Mouse (Mus musculus) neural tube, embryonic 11.5 days (tissue): ENCODE data around the gene Zfp185. TPM values are rescaled to one million over a fixed set of nuclear protein-coding genes. Genes with fewer than 3 reads are reported as not detected.

Experiments used
- ATAC-seq: fragments of 200-750 bp; cut with Nextera tagmentation; 2 replicates; pipeline ENCODE4 v1.8.0; 2017; ENCODE audit warnings: moderate number of reproducible peaks, mild to moderate bottlenecking, moderate TSS enrichment, moderate library complexity; ENCODE audit not compliant: insufficient read depth, low FRiP score, low TSS enrichment
- DNase-seq: peaks from one replicate; pipeline ENCODE4 v3.0.0-alpha.2; 2015; ENCODE audit warnings: low spot score
- H3K27ac ChIP-seq: fragments of 300-500 bp; sonication (generic); 2 replicates; pipeline ENCODE4 v1.5.1; 2014; ENCODE audit warnings: low read depth, mild to moderate bottlenecking, low read length
- H3K27me3 ChIP-seq: fragments of 300-500 bp; sonication (generic); 2 replicates; pipeline ENCODE4 v1.6.1; 2014; ENCODE audit warnings: mild to moderate bottlenecking, low read length, mixed read lengths; ENCODE audit not compliant: control insufficient read depth, insufficient read depth
- H3K36me3 ChIP-seq: fragments of 300-500 bp; sonication (generic); 2 replicates; pipeline ENCODE4 v1.6.1; 2014; ENCODE audit warnings: mild to moderate bottlenecking, low read length, moderate library complexity, mixed read lengths; ENCODE audit not compliant: control insufficient read depth, insufficient read depth
- H3K4me1 ChIP-seq: fragments of 300-500 bp; sonication (generic); 2 replicates; pipeline ENCODE4 v1.6.1; 2014; ENCODE audit warnings: low read length, mixed read lengths; ENCODE audit not compliant: control insufficient read depth, insufficient read depth
- H3K4me2 ChIP-seq: fragments of 300-500 bp; sonication (generic); 2 replicates; pipeline ENCODE4 v1.6.1; 2014; ENCODE audit warnings: low read depth, mild to moderate bottlenecking, moderate library complexity
- H3K4me3 ChIP-seq: fragments of 300-500 bp; sonication (generic); 2 replicates; pipeline ENCODE4 v1.5.1; 2014; ENCODE audit warnings: low read depth, low read length
- H3K9ac ChIP-seq: fragments of 300-500 bp; sonication (generic); 2 replicates; pipeline ENCODE4 v1.6.1; 2014; ENCODE audit warnings: mild to moderate bottlenecking, low read length
- H3K9me3 ChIP-seq: fragments of 300-500 bp; sonication (generic); 2 replicates; pipeline ENCODE4 v1.6.1; 2016; ENCODE audit warnings: low read length; ENCODE audit not compliant: control insufficient read depth
- WGBS: fragments of 180-500 bp; shearing (Covaris S2); extraction: QIAGEN DNeasy Blood & Tissue Kit; methylation state at CpG from one replicate; pipeline ENCODE4 v1.1.7; 2014; 5-methylcytosine and 5-hydroxymethylcytosine counted together
- polyA plus RNA-seq: library from polyadenylated mRNA; unstranded; fragments of >200 nt; fragmentation: Nextera tagmentation; extraction: Ambion mirVana; gene quantifications from 2 replicates; pipeline ENCODE4 v1.2.1, GENCODE M21; 2014

Zfp185 gene
- polyA plus RNA-seq, 1 experiment from 2014 or later: 4.2 TPM

DNA sequence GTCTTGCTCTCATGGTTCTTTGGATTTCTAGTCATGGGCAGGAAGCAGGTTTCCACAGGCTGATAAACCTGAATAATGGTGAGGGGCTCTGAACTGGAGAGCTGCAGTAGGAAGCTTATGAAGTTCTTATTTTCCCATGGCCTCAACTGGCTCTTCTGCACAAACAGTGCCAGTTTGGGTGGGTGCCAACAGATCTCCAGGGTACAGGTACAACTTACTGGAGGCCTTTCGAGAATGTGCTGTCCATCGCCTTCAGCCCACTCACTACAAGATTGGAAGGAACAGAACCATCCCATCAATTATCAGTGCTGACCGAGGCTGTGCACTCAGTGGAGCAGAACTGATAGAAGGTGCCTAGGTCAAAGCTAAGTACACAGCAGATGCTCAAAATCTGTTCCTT is 1.3 kb downstream of the Zfp185 start:
- DNase-seq (no peak), ATAC-seq (no peak)
- Histone ChIP-seq H3K4me1 (no peaks in the 10 kb centered on the region), H3K4me3 (no peak overlapping the region), H3K27me3 (peaks cover 4% of the 10 kb centered on the region; the same call in 1 of the 2 replicates), H3K9ac (no peak overlapping the region), H3K27ac (no peak overlapping the region), H3K9me3 (no peaks in the 10 kb centered on the region), H3K36me3 (no peaks in the 10 kb centered on the region), H3K4me2 (no peak overlapping the region)
- 94% methylated on average over 3 of the region's 3 CpGs for WGBS

DNA sequence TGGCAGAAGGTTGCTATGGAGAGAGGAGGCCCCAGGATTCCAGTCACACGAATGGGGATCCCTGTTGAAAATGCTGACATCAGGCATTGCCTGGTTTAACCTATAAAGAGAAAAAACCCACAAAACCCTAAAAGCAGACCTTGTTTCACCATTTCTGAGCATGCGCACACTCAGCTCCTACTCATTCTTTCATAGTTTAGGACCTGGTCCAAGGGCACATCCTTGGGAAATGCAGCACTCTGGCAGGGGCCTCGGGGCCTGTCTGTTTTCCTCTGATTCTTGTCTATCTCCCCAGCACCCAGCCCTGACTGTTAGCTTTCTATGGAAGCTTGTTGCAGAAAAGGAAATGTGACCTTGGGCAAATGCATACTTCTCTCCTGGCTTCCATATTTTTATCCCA is 3.4 kb downstream of the Zfp185 start:
- Histone ChIP-seq H3K4me2 (no peak overlapping the region), H3K9me3 (no peaks in the 10 kb centered on the region), H3K27me3 (peaks cover 4% of the 10 kb centered on the region; the same call in 1 of the 2 replicates), H3K9ac (no peak overlapping the region), H3K4me3 (no peak overlapping the region), H3K27ac (no peak overlapping the region), H3K36me3 (no peaks in the 10 kb centered on the region), H3K4me1 (no peaks in the 10 kb centered on the region)
- WGBS: 79% methylated on average over 3 of the region's 3 CpGs
- no peak for ATAC-seq
- no peak for DNase-seq

DNA sequence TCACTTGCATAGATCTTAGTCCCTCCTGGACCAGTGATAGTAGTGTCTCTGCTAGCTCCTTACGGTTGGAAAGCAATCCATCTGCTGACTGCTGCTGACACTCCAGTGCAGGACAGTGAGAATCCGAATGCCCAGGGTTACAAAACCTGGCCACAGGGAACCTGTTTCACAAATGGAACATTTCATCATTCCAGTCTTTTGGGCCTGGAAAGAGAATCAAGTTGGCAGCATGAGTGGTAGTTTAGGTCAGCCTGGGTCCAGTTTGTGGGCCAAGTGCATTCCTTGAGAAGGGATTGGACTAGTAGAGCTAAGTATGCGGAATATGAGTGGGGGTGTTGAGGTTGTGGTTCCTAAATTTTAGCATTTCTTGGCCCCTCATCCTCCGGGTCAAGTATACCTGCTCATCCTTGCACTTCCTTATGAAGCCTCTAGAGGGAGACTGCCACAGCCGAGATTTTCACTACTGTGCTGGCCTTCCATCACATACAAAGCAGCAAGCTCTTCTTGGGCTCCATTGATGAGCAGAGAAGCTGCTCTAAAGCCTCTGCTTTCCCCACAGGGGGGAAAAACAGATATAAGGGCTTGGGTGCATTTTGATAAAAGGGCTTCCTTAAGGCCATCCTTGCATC is 5.3 kb downstream of the Zfp185 start:
- Histone ChIP-seq H3K27ac (no peak overlapping the region), H3K9me3 (no peaks in the 10 kb centered on the region), H3K36me3 (no peaks in the 10 kb centered on the region), H3K4me3 (no peak overlapping the region), H3K9ac (no peak overlapping the region), H3K4me2 (no peak overlapping the region), H3K27me3 (no peaks in the 10 kb centered on the region), H3K4me1 (no peaks in the 10 kb centered on the region)
- DNase-seq (no peak), ATAC-seq (no peak)
- WGBS: 64% methylated on average over 5 of the region's 5 CpGs

GRCm38 (mm10) chrX:72995542-72995941 is 8.4 kb downstream of the Zfp185 start:
- 85% methylated on average over 3 of the region's 3 CpGs for WGBS
- ATAC-seq: no peak
- Histone ChIP-seq H3K9me3 (no peaks in the 10 kb centered on the region), H3K4me3 (no peak overlapping the region), H3K4me1 (no peaks in the 10 kb centered on the region), H3K4me2 (no peak overlapping the region), H3K9ac (no peak overlapping the region), H3K36me3 (no peaks in the 10 kb centered on the region), H3K27me3 (no peaks in the 10 kb centered on the region), H3K27ac (no peak overlapping the region)
- no peak for DNase-seq

DNA sequence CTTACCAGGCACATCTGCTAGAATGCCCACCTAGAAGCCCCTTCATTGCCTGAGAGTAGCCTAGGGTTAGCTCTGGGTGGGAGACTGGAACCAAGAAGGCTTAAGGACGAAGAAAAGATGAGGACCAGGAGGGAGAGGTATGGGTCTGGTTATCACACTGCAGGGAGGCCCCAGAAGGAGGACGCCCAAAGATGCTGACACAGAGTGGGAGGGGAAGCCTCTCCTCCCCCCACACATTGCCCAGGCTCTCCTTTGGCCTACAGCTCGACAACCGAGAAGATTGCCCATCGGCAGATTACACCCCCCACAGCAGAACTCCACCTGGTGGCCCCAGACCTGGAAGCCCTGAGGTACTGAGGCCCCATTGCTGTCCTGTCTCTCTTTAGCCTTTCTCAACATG is 16.0 kb downstream of the Zfp185 start:
- Histone ChIP-seq H3K4me3 (no peak overlapping the region), H3K4me2 (no peak overlapping the region), H3K9me3 (no peaks in the 10 kb centered on the region), H3K36me3 (no peaks in the 10 kb centered on the region), H3K27me3 (no peaks in the 10 kb centered on the region), H3K4me1 (no peaks in the 10 kb centered on the region), H3K27ac (no peak overlapping the region), H3K9ac (no peak overlapping the region)
- ATAC-seq: no peak
- DNase-seq: no peak
- 75% methylated on average over 5 of the region's 5 CpGs for WGBS

GRCm38 (mm10) chrX:73005678-73006077 is 18.5 kb downstream of the Zfp185 start:
- H3K4me2 ChIP-seq: no peak overlapping the region
- 75% methylated on average over 4 of the region's 4 CpGs for WGBS
- DNase-seq (no peak), ATAC-seq (no peak)
- no peaks in the 10 kb centered on the region for H3K4me1 ChIP-seq
- H3K27ac ChIP-seq: no peak overlapping the region
- H3K9me3 ChIP-seq: no peaks in the 10 kb centered on the region
- no peaks in the 10 kb centered on the region for H3K27me3 ChIP-seq
- no peak overlapping the region for H3K4me3 ChIP-seq
- no peak overlapping the region for H3K9ac ChIP-seq
- no peaks in the 10 kb centered on the region for H3K36me3 ChIP-seq

- Histone ChIP-seq H3K4me2 (peak overlapping the region; percentile 40), H3K36me3 (no peaks in the 10 kb centered on the region), H3K9me3 (no peaks in the 10 kb centered on the region), H3K4me1 (no peaks in the 10 kb centered on the region), H3K27ac (no peak overlapping the region), H3K27me3 (no peaks in the 10 kb centered on the region), H3K4me3 (peak overlapping the region; percentile 21; the same call in 1 of the 2 replicates), H3K9ac (0 out of 2 replicates have a peak overlapping the region, but pooled peaks have one; percentile 18)
- DNase-seq (peak; percentile 90), ATAC-seq (peak; percentile 98)
- WGBS: 16% methylated on average over 23 of the region's 27 CpGs
Measured at GRCm38 (mm10) chrX:73007597-73008479, 20.7 kb downstream of the Zfp185 start.

- H3K9me3 ChIP-seq: no peaks in the 10 kb centered on the region
- no peak for DNase-seq
- H3K27ac ChIP-seq: no peak overlapping the region
- 48% methylated on average over 4 of the region's 4 CpGs for WGBS
- H3K4me1 ChIP-seq: no peaks in the 10 kb centered on the region
- H3K4me2 ChIP-seq: no peak overlapping the region
- no peak for ATAC-seq
- H3K27me3 ChIP-seq: no peaks in the 10 kb centered on the region
- H3K9ac ChIP-seq: no peak overlapping the region
- H3K4me3 ChIP-seq: no peak overlapping the region
- no peaks in the 10 kb centered on the region for H3K36me3 ChIP-seq
Measured at GRCm38 (mm10) chrX:73012846-73013245, 25.7 kb downstream of the Zfp185 start.

GRCm38 (mm10) chrX:73037003-73037402 is 49.9 kb downstream of the Zfp185 start, which contains the start of gene Pnma5:
Gene Pnma5, minus strand, starts transcription at chrX:73037103.
- Histone ChIP-seq H3K4me1 (no peaks in the 10 kb centered on the region), H3K9ac (no peak within 1 kb of the TSS), H3K36me3 (no peaks in the 10 kb centered on the region), H3K4me2 (no peak within 1 kb of the TSS), H3K4me3 (no peak within 1 kb of the TSS), H3K27ac (no peak within 1 kb of the TSS), H3K9me3 (no peaks in the 10 kb centered on the region), H3K27me3 (no peaks in the 10 kb centered on the region)
- no peak for DNase-seq
- WGBS: 85% methylated on average over 1 of the region's 1 CpGs
- no peak for ATAC-seq
